Mouse (Mus musculus) adrenal gland, postnatal 36 days (tissue): ENCODE data around the gene Rrnad1. TPM values are rescaled to one million over a fixed set of nuclear protein-coding genes. Genes with fewer than 3 reads are reported as not detected.

ENCODE experiments used
- DNase-seq, 2 experiments: peaks; one replicate each; pipeline ENCODE4 v3.0.0; 2021; ENCODE audit warnings: mixed read lengths in 1 of 2
- total RNA-seq, 2 experiments: library from RNA; stranded (reverse); gene quantifications; 2 replicates each; pipeline ENCODE4 v1.2.3; 2021

The Rrnad1 gene
- total RNA-seq, 2 experiments from 2014 or later: 14.3 to 16.1 TPM

- peak; percentile 35 to 52 for DNase-seq
Measured at GRCm38 (mm10) chr3:87884708-87885251, 45.7 kb downstream of the Rrnad1 start.

- DNase-seq: no peak
Measured at GRCm38 (mm10) chr3:87884291-87884690, 46.2 kb downstream of the Rrnad1 start.

DNA sequence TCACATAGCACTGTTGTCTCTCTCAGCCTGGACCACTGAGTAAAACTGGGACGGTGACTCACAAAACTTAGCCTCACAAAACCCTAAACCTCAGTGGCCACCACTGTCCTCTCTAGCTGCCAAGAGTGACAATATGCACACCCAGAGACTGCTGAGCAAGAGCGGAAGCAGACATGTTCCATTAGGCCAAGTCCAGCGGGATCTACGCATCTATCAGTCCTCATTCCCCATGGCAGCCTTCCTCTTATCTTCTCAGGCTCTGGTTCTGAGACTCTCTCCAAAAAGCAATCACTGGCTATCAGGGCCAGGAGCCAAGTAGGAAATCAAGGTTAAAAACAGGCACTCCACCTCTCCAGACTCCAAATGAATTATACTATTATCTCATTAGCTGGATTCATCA, 52.8 kb downstream of the Rrnad1 start:
- DNase-seq: peak; percentile 18 to 32

Other genes with a start within 250 kb of the Rrnad1 start
- gene Lrrc71, start 182.1 kb downstream of the Rrnad1 start, total RNA-seq: under 1 TPM; 0.66 to 0.72 TPM
- 1 to 10 TPM; 3.8 to 6.8 TPM for gene Ntrk1, start 135.6 kb downstream of the Rrnad1 start, total RNA-seq
- under 1 TPM; 0.56 to 0.86 TPM for gene Insrr, start 133.8 kb downstream of the Rrnad1 start, total RNA-seq
- gene Pear1, start 106.4 kb downstream of the Rrnad1 start, total RNA-seq: 10 to 100 TPM; 20.3 to 30.7 TPM
- under 1 TPM in 1 of 2 experiments, not detected in 1; 0.36 TPM for gene Sh2d2a, start 84.0 kb downstream of the Rrnad1 start, total RNA-seq
- gene Prcc, start 45.1 kb downstream of the Rrnad1 start, total RNA-seq: 10 to 100 TPM; 49.2 to 57.4 TPM
- 100 to 1,000 TPM; 187 TPM for gene Hdgf, start 24.4 kb downstream of the Rrnad1 start, total RNA-seq
- 100 to 1,000 TPM; 116 to 130 TPM for gene Mrpl24, start 11.2 kb downstream of the Rrnad1 start, total RNA-seq
- gene Isg20l2, start 403 bp downstream of the Rrnad1 start, total RNA-seq: 10 to 100 TPM; 20.7 to 22.0 TPM
- gene Crabp2, start 17.9 kb upstream of the Rrnad1 start, total RNA-seq: under 1 TPM in 1 of 2 experiments, not detected in 1; 0.33 TPM
- 10 to 100 TPM in 1 of 2 experiments, 1 to 10 TPM in 1; 8.8 to 13.3 TPM for gene Nes, start 40.4 kb upstream of the Rrnad1 start, total RNA-seq
- 10 to 100 TPM; 45.9 to 47.8 TPM for gene Bcan, start 69.5 kb upstream of the Rrnad1 start, total RNA-seq
- not detected for gene Hapln2, start 96.9 kb upstream of the Rrnad1 start, total RNA-seq
- 10 to 100 TPM; 12.9 to 20.4 TPM for gene Gpatch4, start 112.4 kb upstream of the Rrnad1 start, total RNA-seq
- 100 to 1,000 TPM; 127 to 140 TPM for gene Naxe, start 127.8 kb upstream of the Rrnad1 start, total RNA-seq
- gene Ttc24, start 147.6 kb upstream of the Rrnad1 start, total RNA-seq: not detected
- 1 to 10 TPM; 2.1 to 2.2 TPM for gene Iqgap3, start 151.3 kb upstream of the Rrnad1 start, total RNA-seq
- 10 to 100 TPM; 85.1 to 99.4 TPM for gene Mef2d, start 211.7 kb upstream of the Rrnad1 start, total RNA-seq